Mouse (Mus musculus): ENCODE measurements around the gene Mtch2.
"Not testable (repeated sequence)": the region's sequence is repeated elsewhere in the genome, so short reads cannot be mapped to it uniquely, and the experiment has no call there.

Mtch2 gene

DNA sequence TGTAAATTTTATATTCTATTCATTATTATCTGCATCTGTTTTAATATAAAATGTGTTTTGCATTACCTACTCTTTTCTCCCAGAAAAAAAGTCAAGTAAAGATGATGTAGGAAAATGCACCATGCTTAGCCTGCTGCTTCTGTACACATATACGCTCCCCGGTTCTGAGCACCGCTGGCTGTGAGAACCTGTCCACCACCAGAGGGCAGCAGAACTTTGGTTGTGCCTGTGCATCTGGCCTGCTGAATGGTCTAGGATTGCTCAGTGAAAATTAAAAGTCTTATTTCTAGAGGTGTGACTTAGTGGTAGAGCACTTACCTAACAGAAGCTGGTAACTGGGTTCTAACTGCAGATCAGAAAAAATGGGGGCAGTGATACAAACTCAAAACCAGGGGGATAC, 19.6 kb downstream of the Mtch2 start:
- DNase-seq, result peak; percentile 89 to 90

GRCm38 (mm10) chr2:90870136-90870601, 23.2 kb downstream of the Mtch2 start:
- DNase-seq, result peak in 1 of 2 experiments; percentile 32

- DNase-seq, result no peak
These were observed 24.4 kb downstream of the Mtch2 start for GRCm38 (mm10) chr2:90871180-90871961.

DNA sequence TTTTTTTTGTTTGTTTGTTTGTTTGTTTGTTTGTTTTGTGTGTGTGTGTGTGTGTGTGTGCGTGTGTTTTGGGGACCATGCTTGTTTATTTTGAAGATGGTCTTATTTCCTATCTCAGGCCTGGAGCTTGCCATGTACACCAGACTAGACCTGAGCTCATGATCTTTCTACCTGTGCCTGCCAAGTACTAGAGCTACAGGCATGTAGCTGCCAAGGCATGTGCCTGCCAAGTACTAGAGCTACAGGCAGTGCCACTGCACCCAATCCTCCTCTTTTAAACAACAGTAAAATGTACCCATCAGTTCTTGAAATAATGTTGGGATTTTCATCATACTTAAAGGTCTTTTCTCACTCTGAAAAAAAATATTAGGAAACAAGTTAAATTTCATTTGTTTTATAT, 27.1 kb downstream of the Mtch2 start:
- no peak for DNase-seq

GRCm38 (mm10) chr2:90875239-90875638, 28.3 kb downstream of the Mtch2 start:
- no peak for DNase-seq

DNA sequence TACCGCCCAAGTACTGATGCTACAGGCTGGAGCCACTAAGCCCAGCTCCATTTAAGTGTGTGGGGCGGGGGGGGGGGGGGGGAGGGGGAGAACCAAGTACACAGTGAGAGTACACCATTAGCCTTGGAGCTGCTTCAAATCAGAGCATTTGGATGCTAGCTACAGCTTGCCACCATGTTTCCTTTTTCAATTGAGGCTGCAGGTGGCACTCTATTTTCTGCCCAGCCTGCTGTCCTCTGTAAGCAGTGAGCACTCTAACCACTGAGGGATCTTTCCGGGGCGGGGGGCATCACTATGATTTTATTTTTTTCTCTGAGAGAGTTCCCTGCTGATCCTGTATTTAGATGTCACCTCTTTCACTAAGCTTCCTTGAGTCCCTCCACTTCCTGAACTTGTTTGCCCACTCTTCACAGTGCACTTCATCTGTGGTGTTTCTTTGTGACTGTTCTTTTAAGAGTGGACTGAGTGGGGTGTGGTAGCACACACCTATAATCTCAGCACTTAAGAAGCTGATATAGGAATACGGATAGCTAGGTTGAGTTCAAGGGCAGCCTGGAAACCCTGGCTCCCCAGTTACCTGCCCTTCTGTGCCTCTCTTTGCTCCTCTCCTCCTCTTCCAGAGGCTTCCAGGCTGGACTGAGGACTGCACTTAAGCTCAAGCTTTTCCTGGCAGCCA, 30.8 kb downstream of the Mtch2 start:
- DNase-seq, result no peak

DNA sequence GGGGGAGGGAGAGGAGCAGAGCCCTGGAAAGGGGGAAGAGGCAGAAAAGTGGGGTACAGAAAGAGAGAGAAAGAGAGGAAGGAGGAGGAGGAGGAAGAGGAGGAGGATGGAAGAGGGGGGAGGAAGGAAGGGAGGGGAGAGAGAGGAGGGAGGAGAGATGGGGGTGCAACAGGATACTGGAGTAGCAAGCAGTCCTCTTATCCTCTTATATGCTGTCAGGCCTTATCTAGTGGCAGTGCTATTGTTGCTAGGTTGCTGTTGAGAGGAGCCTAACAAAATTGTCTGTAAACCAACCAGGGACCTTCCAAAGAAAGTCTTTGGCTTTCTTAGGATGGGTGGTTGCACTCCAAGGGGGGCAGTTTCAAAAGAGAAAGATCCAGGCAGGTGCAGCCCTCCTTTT, 32.5 kb downstream of the Mtch2 start:
- no peak for DNase-seq

GRCm38 (mm10) chr2:90880144-90880785, 33.3 kb downstream of the Mtch2 start:
- DNase-seq, result no peak

DNA sequence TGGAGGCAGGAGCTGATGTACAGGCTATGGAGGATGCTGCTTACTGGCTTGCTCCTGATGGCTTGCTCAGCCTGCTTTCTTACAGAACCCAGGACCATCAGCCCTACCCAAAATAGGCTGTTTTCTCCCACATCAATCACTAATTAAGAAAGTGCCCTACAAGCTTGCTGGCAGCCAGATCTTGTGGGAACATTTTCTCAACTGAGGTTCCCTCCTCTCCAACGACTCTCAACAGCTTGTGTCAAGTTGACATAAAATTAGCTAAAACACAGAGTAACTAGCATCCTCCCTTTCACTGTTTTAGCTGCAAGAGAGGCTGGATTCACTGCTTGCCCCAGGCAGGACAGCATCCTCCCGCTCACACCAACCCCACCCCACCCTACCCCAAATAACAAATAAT, 34.9 kb downstream of the Mtch2 start:
- DNase-seq, result no peak

DNA sequence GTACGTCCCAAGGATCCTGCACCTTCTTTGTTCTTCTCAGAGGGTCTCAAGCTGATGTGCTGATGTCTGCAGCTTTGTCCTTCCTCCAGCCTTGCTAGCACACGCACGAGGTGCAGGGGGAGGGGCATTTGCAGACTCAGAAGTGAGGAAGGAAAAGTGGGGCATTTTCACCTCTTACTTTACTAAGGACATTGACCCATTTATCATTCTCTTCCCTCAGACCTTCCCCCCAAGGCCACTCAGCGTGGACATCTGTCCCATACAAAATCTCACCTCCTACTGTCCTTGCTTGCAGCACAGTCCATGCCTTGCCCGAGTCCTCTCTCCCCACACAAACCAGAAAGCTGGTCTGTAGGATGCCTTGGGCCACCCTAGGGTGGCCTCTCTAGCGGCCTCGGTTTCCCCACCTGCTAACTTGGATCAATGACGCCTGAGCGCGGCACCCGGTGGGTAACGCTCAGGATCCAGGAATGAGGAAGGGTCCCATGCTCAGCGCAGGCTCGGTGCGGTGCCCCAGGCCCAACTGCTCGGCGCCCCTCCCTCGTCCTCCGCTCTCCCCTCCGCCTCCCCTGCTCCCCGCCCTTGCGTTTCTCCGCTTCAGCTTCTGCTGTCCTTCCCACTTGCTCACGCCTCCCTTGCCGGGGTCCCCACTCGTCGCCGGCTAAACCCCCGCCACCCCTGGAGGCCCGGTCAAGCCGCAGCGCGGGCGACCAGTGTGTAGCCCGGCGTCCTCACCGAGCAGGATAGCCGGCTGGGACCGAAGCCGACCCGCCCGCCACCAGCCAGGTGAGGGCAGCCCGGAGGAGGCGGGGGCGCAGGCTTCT, 38.5 kb downstream of the Mtch2 start, which contains the start of gene C1qtnf4:
C1qtnf4 (plus strand) TSS at position 643 of the 824 bp plus-strand sequence.
- DNase-seq, result peak; percentile 38 to 52

DNA sequence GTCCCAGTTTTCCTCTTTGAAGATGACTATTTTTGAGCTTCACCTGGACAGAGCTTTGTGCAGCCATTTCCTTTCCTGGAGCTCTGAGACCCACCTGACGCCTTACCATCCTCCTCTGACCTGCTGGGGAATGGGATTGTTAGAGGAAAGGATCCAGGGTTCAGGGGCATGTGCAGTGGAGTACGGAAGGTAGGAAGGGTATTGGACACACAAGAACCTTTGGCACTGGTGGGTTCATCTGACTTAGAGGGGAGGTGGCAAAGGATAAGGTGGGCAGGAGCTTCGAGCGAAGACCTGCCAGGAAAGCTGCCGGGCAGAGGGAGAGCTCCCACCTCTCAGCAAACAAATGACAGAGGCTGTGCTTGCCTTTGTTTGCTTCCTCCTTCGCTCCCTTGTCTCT, 39.5 kb downstream of the Mtch2 start:
- no peak for DNase-seq

DNA sequence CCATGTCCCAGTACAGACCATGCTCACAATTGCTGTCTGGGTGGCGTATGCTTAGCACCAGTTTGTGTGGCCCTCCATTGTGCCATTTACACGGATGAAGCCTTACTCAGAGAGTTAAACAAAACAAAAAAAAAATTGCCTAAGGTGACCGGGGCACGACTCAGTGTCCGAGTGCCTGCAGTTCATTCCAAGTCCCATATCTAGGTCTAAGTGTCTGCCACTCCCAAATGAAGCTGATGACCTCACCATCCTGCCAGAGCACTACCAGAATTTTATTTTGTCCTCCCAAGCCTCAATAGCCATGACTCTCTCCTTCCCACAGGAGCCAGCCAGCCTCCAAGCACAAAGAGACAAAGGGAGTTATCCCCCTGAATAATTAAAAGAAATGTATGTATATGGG, 40.7 kb downstream of the Mtch2 start:
- no peak for DNase-seq

DNA sequence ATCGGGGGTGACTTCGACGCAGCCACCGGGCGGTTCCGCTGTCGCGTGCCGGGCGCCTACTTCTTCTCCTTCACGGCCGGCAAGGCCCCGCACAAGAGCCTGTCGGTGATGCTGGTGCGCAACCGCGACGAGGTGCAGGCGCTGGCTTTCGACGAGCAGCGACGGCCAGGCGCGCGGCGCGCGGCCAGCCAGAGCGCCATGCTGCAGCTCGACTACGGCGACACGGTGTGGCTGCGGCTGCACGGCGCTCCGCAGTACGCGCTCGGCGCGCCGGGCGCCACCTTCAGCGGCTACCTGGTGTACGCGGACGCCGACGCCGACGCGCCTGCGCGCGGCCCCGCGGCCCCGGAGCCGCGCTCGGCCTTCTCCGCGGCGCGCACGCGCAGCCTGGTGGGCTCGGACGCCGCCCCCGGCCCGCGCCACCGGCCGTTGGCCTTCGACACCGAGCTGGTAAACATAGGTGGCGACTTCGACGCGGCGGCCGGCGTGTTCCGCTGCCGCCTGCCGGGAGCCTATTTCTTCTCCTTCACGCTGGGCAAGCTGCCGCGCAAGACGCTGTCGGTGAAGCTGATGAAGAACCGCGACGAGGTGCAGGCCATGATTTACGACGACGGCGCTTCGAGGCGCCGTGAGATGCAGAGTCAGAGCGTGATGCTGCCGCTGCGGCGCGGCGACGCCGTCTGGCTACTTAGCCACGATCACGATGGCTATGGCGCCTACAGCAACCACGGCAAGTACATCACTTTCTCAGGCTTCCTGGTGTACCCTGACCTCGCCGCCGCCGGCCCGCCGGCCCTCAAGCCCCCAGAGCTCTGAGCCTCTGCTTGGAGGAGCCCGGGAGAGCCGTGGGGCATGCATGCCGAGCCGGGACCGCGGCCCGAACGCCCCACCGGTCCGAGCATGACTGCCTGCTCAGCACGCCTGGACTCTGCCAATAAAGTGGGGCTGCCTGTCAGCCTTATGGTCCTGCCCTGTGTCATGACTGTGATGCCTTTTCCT, 42.9 kb downstream of the Mtch2 start:
- DNase-seq, result peak; percentile 68 to 81

- DNase-seq, result no peak
These were observed 46.8 kb downstream of the Mtch2 start for GRCm38 (mm10) chr2:90893673-90894298.

DNA sequence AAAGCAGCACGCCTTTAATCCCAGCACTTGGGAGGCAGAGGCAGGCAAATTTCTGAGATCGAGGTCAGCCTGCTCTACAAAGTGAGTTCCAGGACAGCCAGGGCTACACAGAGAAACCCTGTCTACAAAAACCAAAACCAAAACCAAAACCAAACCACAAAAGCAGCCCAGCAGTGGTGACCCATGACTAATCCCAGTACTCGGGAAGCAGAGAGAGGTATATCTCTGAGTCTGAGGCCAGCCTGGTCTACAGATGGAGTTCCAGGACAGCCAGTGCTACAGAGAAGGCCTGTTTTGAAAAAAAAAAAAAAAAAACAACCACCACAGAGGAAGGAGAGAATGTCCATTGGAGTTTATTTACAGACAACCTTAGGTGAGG, 47.3 kb downstream of the Mtch2 start:
- DNase-seq, result not testable (repeated sequence)

GRCm38 (mm10) chr2:90903398-90903797, 56.4 kb downstream of the Mtch2 start:
- no peak for DNase-seq

- peak; percentile 91 to 94 for DNase-seq
These were observed 57.3 kb downstream of the Mtch2 start, which contains the start of the genes Kbtbd4 and Ndufs3 for GRCm38 (mm10) chr2:90904076-90904855. Gene Kbtbd4 (plus strand): TSS chr2:90904740. Gene Ndufs3 (minus strand): TSS chr2:90904827.

DNA sequence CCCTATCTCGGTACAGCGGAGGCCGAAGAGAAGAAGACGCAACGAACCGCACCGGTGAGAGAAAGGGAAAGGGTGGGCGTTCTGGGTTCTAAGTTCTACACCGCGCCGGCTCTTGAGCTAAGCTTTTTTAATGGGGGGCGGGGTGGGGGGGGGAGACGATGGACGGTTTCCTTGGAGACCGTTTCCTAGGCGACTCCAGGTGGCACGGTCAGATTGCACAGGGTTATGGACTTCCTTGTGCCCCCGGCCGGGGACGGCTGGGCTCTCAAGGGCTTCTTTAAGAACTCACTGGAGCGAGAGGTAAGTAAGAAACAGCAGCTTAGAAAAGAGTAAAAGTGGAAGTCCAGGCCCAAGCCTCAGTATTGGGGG, 57.9 kb downstream of the Mtch2 start:
- peak in 1 of 2 experiments; percentile 67 for DNase-seq

GRCm38 (mm10) chr2:90906721-90907120, 59.8 kb downstream of the Mtch2 start:
- DNase-seq, result no peak

- no peak for DNase-seq
These were observed 63.9 kb downstream of the Mtch2 start for GRCm38 (mm10) chr2:90910861-90911260.

Data from kidney, postnatal 4 days (tissue).